In genomic region chr10:127063239-127063872, GRCm38 (mm10) we compare ENCODE assay signal across 8 mouse cellular contexts. TPM values are rescaled to one million over a fixed set of nuclear protein-coding genes. Genes with fewer than 3 reads are reported as not detected.
DNase-seq lines count a peak whose midpoint lies in the region; ATAC-seq lines count a peak whose summit lies in the region.

TSS of gene Cdk4 (plus strand) at chr10:127063534.

- H3K9ac ChIP-seq in lung, embryonic 16.5 days (ENCODE audit: low read length) = peak within 1 kb of the TSS; percentile 75

- peak; percentile 77 to 86 for ATAC-seq in hematopoietic stem cell, adult 5-6 weeks (replicated peaks in 1 of 2; ENCODE audit: insufficient read depth in 1 of 2, low FRiP score in 2 of 2, low TSS enrichment in 1 of 2, low read depth in 1 of 2, poor library complexity in 2 of 2, severe bottlenecking in 2 of 2)
- ATAC-seq in lung, embryonic 16.5 days (ENCODE audit: low read depth) = peak; percentile 93

- peak within 1 kb of the TSS; percentile 75 for H3K4me2 ChIP-seq in lung, embryonic 16.5 days (ENCODE audit: low read depth, low read length)

- no peaks in the 10 kb centered on the region for H3K9me3 ChIP-seq in lung, embryonic 16.5 days (ENCODE audit: control insufficient read depth, low read length)

- under 1% methylated on average over 46 of the region's 46 CpGs for WGBS in lung, embryonic 16.5 days

- peak within 1 kb of the TSS; percentile 67 for H3K4me3 ChIP-seq in lung, embryonic 16.5 days (ENCODE audit: low read length)

- peaks cover 12% of the 10 kb centered on the region for H3K27me3 ChIP-seq in lung, embryonic 16.5 days (ENCODE audit: control insufficient read depth, insufficient read depth, low read depth, low read length)

- peaks cover 37% of the 10 kb centered on the region for H3K36me3 ChIP-seq in lung, embryonic 16.5 days (ENCODE audit: control insufficient read depth, insufficient read depth, low read length)

- peak; percentile 92 for DNase-seq in MEL-GATA-1-ER (ENCODE audit: extremely low read depth, low read depth)
- peak; percentile 98 for DNase-seq in cerebellum, adult 8-10 months
- DNase-seq in forelimb bud, embryonic 11.5 days (ENCODE audit: low read depth, low spot score) = peak; percentile 99
- peak; percentile 94 for DNase-seq in layer of hippocampus, adult 9-10 months (ENCODE audit: low spot score)
- DNase-seq in ovary, postnatal 10 days (ENCODE audit: low spot score) = peak; percentile 95
- DNase-seq in thymus, postnatal 10 days (ENCODE audit: low spot score in 2 of 2) = peak; percentile 94

- peak within 1 kb of the TSS; percentile 59 for H3K27ac ChIP-seq in lung, embryonic 16.5 days (ENCODE audit: low read length)

- H3K4me1 ChIP-seq in lung, embryonic 16.5 days (replicated peaks; ENCODE audit: control insufficient read depth, insufficient read depth, low read length) = peaks cover 21% of the 10 kb centered on the region

RNA-seq across cellular contexts. Expression of gene Cdk4, which starts in this region (rescaled TPM):
- 483 and 646 TPM in 2 replicates for total RNA-seq in hematopoietic stem cell, adult 5-6 weeks (2017)
- polyA plus RNA-seq in lung, embryonic 16.5 days (2015; fragmentation: Nextera tagmentation; extraction: Ambion mirVana) = 1,550 and 1,646 TPM in 2 replicates

Comparison
In these comparisons a context has a peak if more than half of its experiments do, and no peak if none do; other contexts are left out.
1. Peak in every context shown above with its lines: DNase-seq, ATAC-seq, H3K4me3 ChIP-seq and H3K27ac ChIP-seq.